Mouse (Mus musculus): Measurements from ENCODE around the gene Cd44. TPM values are rescaled to one million over a fixed set of nuclear protein-coding genes. Genes with fewer than 3 reads are reported as not detected.

The Cd44 gene
- polyA plus RNA-seq, 1 experiment from 2014 or later = 5.3 TPM

GRCm38 (mm10) chr2:102898585-102898984, 2.9 kb downstream of the Cd44 start:
- H3K4me2 ChIP-seq (replicated peaks; ENCODE audit: low read depth, low read length) = no peak overlapping the region
- H3K4me3 ChIP-seq (ENCODE audit: low read length) = no peak overlapping the region
- peaks cover 5% of the 10 kb centered on the region; the same call in 1 of the 2 replicates for H3K4me1 ChIP-seq (ENCODE audit: insufficient read depth, low read length)
- no peak for ATAC-seq (ENCODE audit: low FRiP score, low TSS enrichment)
- H3K27me3 ChIP-seq (ENCODE audit: insufficient read depth, low read length) = peaks cover 5% of the 10 kb centered on the region; the same call in 1 of the 2 replicates
- no peak overlapping the region for H3K9ac ChIP-seq (replicated peaks; ENCODE audit: low read length)
- no peaks in the 10 kb centered on the region for H3K36me3 ChIP-seq (ENCODE audit: insufficient read depth, low read length)
- no peak overlapping the region for H3K27ac ChIP-seq (ENCODE audit: low read length)
- H3K9me3 ChIP-seq (ENCODE audit: low read length) = no peaks in the 10 kb centered on the region
- 83% methylated on average over 3 of the region's 3 CpGs for WGBS

- no peaks in the 10 kb centered on the region for H3K36me3 ChIP-seq (ENCODE audit: insufficient read depth, low read length)
- no peak overlapping the region for H3K4me2 ChIP-seq (replicated peaks; ENCODE audit: low read depth, low read length)
- no peaks in the 10 kb centered on the region for H3K9me3 ChIP-seq (ENCODE audit: low read length)
- H3K27me3 ChIP-seq (ENCODE audit: insufficient read depth, low read length) = peaks cover 5% of the 10 kb centered on the region; the same call in 1 of the 2 replicates
- 77% methylated on average over 8 of the region's 8 CpGs for WGBS
- ATAC-seq (ENCODE audit: low FRiP score, low TSS enrichment) = no peak
- no peak overlapping the region for H3K27ac ChIP-seq (ENCODE audit: low read length)
- H3K4me1 ChIP-seq (ENCODE audit: insufficient read depth, low read length) = peaks cover 5% of the 10 kb centered on the region; the same call in 1 of the 2 replicates
- no peak overlapping the region for H3K4me3 ChIP-seq (ENCODE audit: low read length)
- H3K9ac ChIP-seq (replicated peaks; ENCODE audit: low read length) = no peak overlapping the region
These were observed 5.3 kb downstream of the Cd44 start for GRCm38 (mm10) chr2:102896154-102896553.

- no peak overlapping the region for H3K4me2 ChIP-seq (replicated peaks; ENCODE audit: low read depth, low read length)
- H3K9me3 ChIP-seq (ENCODE audit: low read length) = no peaks in the 10 kb centered on the region
- no peaks in the 10 kb centered on the region for H3K27me3 ChIP-seq (ENCODE audit: insufficient read depth, low read length)
- no peak overlapping the region for H3K27ac ChIP-seq (ENCODE audit: low read length)
- H3K9ac ChIP-seq (replicated peaks; ENCODE audit: low read length) = no peak overlapping the region
- WGBS = 55% methylated on average over 1 of the region's 1 CpGs
- H3K36me3 ChIP-seq (ENCODE audit: insufficient read depth, low read length) = no peaks in the 10 kb centered on the region
- H3K4me1 ChIP-seq (ENCODE audit: insufficient read depth, low read length) = no peaks in the 10 kb centered on the region
- H3K4me3 ChIP-seq (ENCODE audit: low read length) = no peak overlapping the region
- no peak for ATAC-seq (ENCODE audit: low FRiP score, low TSS enrichment)
These were observed 6.3 kb downstream of the Cd44 start for GRCm38 (mm10) chr2:102895197-102895596.

- Histone ChIP-seq H3K27me3 (ENCODE audit: insufficient read depth, low read length) (no peaks in the 10 kb centered on the region), H3K27ac (ENCODE audit: low read length) (no peak overlapping the region), H3K9ac (replicated peaks; ENCODE audit: low read length) (no peak overlapping the region), H3K36me3 (ENCODE audit: insufficient read depth, low read length) (no peaks in the 10 kb centered on the region), H3K4me2 (replicated peaks; ENCODE audit: low read depth, low read length) (no peak overlapping the region), H3K4me1 (ENCODE audit: insufficient read depth, low read length) (no peaks in the 10 kb centered on the region), H3K4me3 (ENCODE audit: low read length) (no peak overlapping the region), H3K9me3 (ENCODE audit: low read length) (no peaks in the 10 kb centered on the region)
- WGBS = 75% methylated on average over 4 of the region's 4 CpGs
- ATAC-seq (ENCODE audit: low FRiP score, low TSS enrichment) = no peak
These were observed 6.7 kb downstream of the Cd44 start for GRCm38 (mm10) chr2:102894785-102895184.

- H3K9ac ChIP-seq (replicated peaks; ENCODE audit: low read length) = no peak overlapping the region
- H3K4me3 ChIP-seq (ENCODE audit: low read length) = no peak overlapping the region
- H3K27ac ChIP-seq (ENCODE audit: low read length) = no peak overlapping the region
- H3K4me1 ChIP-seq (ENCODE audit: insufficient read depth, low read length) = no peaks in the 10 kb centered on the region
- no peaks in the 10 kb centered on the region for H3K9me3 ChIP-seq (ENCODE audit: low read length)
- no peak for ATAC-seq (ENCODE audit: low FRiP score, low TSS enrichment)
- 30% methylated on average over 3 of the region's 3 CpGs for WGBS
- no peaks in the 10 kb centered on the region for H3K36me3 ChIP-seq (ENCODE audit: insufficient read depth, low read length)
- no peaks in the 10 kb centered on the region for H3K27me3 ChIP-seq (ENCODE audit: insufficient read depth, low read length)
- no peak overlapping the region for H3K4me2 ChIP-seq (replicated peaks; ENCODE audit: low read depth, low read length)
These were observed 12.7 kb downstream of the Cd44 start for GRCm38 (mm10) chr2:102888688-102889225.

GRCm38 (mm10) chr2:102887137-102887536, 14.3 kb downstream of the Cd44 start:
- no peak for ATAC-seq (ENCODE audit: low FRiP score, low TSS enrichment)
- 84% methylated on average over 1 of the region's 1 CpGs for WGBS
- H3K9me3 ChIP-seq (ENCODE audit: low read length) = no peaks in the 10 kb centered on the region

GRCm38 (mm10) chr2:102886306-102886935, 15.0 kb downstream of the Cd44 start:
- no peak overlapping the region for H3K27ac ChIP-seq (ENCODE audit: low read length)
- no peak for ATAC-seq (ENCODE audit: low FRiP score, low TSS enrichment)
- H3K4me2 ChIP-seq (replicated peaks; ENCODE audit: low read depth, low read length) = no peak overlapping the region
- H3K36me3 ChIP-seq (ENCODE audit: insufficient read depth, low read length) = no peaks in the 10 kb centered on the region
- no peaks in the 10 kb centered on the region for H3K4me1 ChIP-seq (ENCODE audit: insufficient read depth, low read length)
- H3K4me3 ChIP-seq (ENCODE audit: low read length) = no peak overlapping the region
- 95% methylated on average over 6 of the region's 6 CpGs for WGBS
- no peaks in the 10 kb centered on the region for H3K27me3 ChIP-seq (ENCODE audit: insufficient read depth, low read length)
- H3K9me3 ChIP-seq (ENCODE audit: low read length) = no peaks in the 10 kb centered on the region
- H3K9ac ChIP-seq (replicated peaks; ENCODE audit: low read length) = no peak overlapping the region

More at GRCm38 (mm10) chr2:102887137-102887536, 14.3 kb downstream of the Cd44 start:
- H3K4me1 ChIP-seq (ENCODE audit: insufficient read depth, low read length) = no peaks in the 10 kb centered on the region
- H3K4me3 ChIP-seq (ENCODE audit: low read length) = no peak overlapping the region
- H3K27ac ChIP-seq (ENCODE audit: low read length) = no peak overlapping the region
- H3K27me3 ChIP-seq (ENCODE audit: insufficient read depth, low read length) = no peaks in the 10 kb centered on the region
- no peak overlapping the region for H3K4me2 ChIP-seq (replicated peaks; ENCODE audit: low read depth, low read length)
- H3K36me3 ChIP-seq (ENCODE audit: insufficient read depth, low read length) = no peaks in the 10 kb centered on the region
- no peak overlapping the region for H3K9ac ChIP-seq (replicated peaks; ENCODE audit: low read length)

- Histone ChIP-seq H3K27ac (ENCODE audit: low read length) (no peak overlapping the region; the same call in 1 of the 2 replicates), H3K27me3 (ENCODE audit: insufficient read depth, low read length) (no peaks in the 10 kb centered on the region), H3K4me2 (replicated peaks; ENCODE audit: low read depth, low read length) (no peak overlapping the region), H3K9ac (replicated peaks; ENCODE audit: low read length) (no peak overlapping the region), H3K4me1 (ENCODE audit: insufficient read depth, low read length) (no peaks in the 10 kb centered on the region), H3K36me3 (ENCODE audit: insufficient read depth, low read length) (no peaks in the 10 kb centered on the region), H3K9me3 (ENCODE audit: low read length) (no peaks in the 10 kb centered on the region), H3K4me3 (ENCODE audit: low read length) (no peak overlapping the region)
- WGBS = 54% methylated on average over 6 of the region's 6 CpGs
- ATAC-seq (ENCODE audit: low FRiP score, low TSS enrichment) = no peak
These were observed 18.7 kb downstream of the Cd44 start for GRCm38 (mm10) chr2:102882597-102883272.

- Histone ChIP-seq H3K27ac (ENCODE audit: low read length) (0 out of 2 replicates have a peak overlapping the region, but pooled peaks have one; percentile 15), H3K9ac (replicated peaks; ENCODE audit: low read length) (no peak overlapping the region), H3K4me3 (ENCODE audit: low read length) (no peak overlapping the region), H3K4me1 (ENCODE audit: insufficient read depth, low read length) (no peaks in the 10 kb centered on the region), H3K9me3 (ENCODE audit: low read length) (no peaks in the 10 kb centered on the region), H3K27me3 (ENCODE audit: insufficient read depth, low read length) (no peaks in the 10 kb centered on the region), H3K4me2 (replicated peaks; ENCODE audit: low read depth, low read length) (no peak overlapping the region), H3K36me3 (ENCODE audit: insufficient read depth, low read length) (no peaks in the 10 kb centered on the region)
- 71% methylated on average over 8 of the region's 8 CpGs for WGBS
- ATAC-seq (ENCODE audit: low FRiP score, low TSS enrichment) = no peak
These were observed 19.4 kb downstream of the Cd44 start for GRCm38 (mm10) chr2:102882004-102882588.

Data from kidney, embryonic 16.5 days (tissue).